Mouse (Mus musculus) testis, adult 2 months (tissue): ENCODE measurements around the gene Ccdc36. TPM values are rescaled to one million over a fixed set of nuclear protein-coding genes. Genes with fewer than 3 reads are reported as not detected.

Source experiments
- H3K27ac ChIP-seq: fragments of 200-500 bp; 2 replicates; pipeline ENCODE4 v1.5.1; 2012; ENCODE audit warnings: low read depth, low read length; ENCODE audit not compliant: control insufficient read depth, insufficient read depth
- H3K27me3 ChIP-seq: fragments of 200-500 bp; 2 replicates; pipeline ENCODE4 v1.6.1; 2012; ENCODE audit warnings: mild to moderate bottlenecking, low read length, moderate library complexity; ENCODE audit not compliant: control insufficient read depth, insufficient read depth
- H3K36me3 ChIP-seq: fragments of 200-500 bp; 2 replicates; pipeline ENCODE4 v1.6.1; 2012; ENCODE audit warnings: mild to moderate bottlenecking, low read length; ENCODE audit not compliant: control insufficient read depth, insufficient read depth
- H3K4me1 ChIP-seq: fragments of 200-500 bp; 2 replicates; pipeline ENCODE4 v1.6.1; 2012; ENCODE audit warnings: low read length; ENCODE audit not compliant: control insufficient read depth, insufficient read depth
- H3K4me3 ChIP-seq: fragments of 200-500 bp; 2 replicates; pipeline ENCODE4 v1.5.1; 2012; ENCODE audit warnings: low read depth, mild to moderate bottlenecking, low read length, moderate library complexity, mixed read lengths; ENCODE audit not compliant: control insufficient read depth
- CTCF ChIP-seq: fragments of 200-500 bp; IDR thresholded peaks from 2 replicates; pipeline ENCODE4 v1.5.1; 2012; ENCODE audit warnings: low read depth, mild to moderate bottlenecking, inconsistent platforms, low read length, moderate library complexity; ENCODE audit not compliant: control insufficient read depth, insufficient read depth, insufficient replicate concordance
- POLR2A ChIP-seq: fragments of 200-500 bp; IDR thresholded peaks from 2 replicates; pipeline ENCODE4 v1.6.1; 2012; ENCODE audit warnings: low read depth, mild to moderate bottlenecking, inconsistent platforms, low read length, moderate library complexity; ENCODE audit not compliant: control insufficient read depth
- polyA plus RNA-seq: library from polyadenylated mRNA; depleted of rRNA; stranded (reverse); fragments of >200 nt; gene quantifications from 2 replicates; pipeline ENCODE4 v1.2.3, GENCODE M21; 2012; rRNA removed

Gene Ccdc36
- polyA plus RNA-seq: 5.3 and 5.8 TPM in 2 replicates

DNA sequence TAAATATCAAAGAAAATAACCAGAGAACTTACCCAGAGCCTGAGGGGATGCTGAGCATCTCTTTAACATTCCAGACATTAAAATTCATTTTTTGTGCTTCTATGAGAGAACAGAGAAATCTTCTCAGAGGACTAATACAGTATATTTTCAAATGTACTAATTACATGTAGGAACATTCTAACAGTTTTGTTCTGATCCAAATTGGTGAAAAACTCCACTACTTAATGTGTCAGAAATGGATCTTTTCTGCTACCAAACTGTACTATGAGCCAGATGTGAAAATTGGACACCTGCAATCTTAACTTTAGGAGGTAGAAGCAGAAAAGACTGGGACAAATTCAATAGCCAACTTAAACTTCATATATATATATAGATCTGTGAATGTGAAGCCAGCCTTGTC is at the start of gene Ccdc36:
Ccdc36 (minus strand) TSS at position 101 of the 400 bp plus-strand sequence.
- Histone ChIP-seq H3K36me3 (peaks cover 1% of the 10 kb centered on the region; the same call in 1 of the 2 replicates), H3K4me3 (no peak within 1 kb of the TSS), H3K27me3 (no peaks in the 10 kb centered on the region), H3K4me1 (peaks cover 5% of the 10 kb centered on the region), H3K27ac (no peak within 1 kb of the TSS)
- TF ChIP-seq CTCF (no peak), POLR2A (no peak)

DNA sequence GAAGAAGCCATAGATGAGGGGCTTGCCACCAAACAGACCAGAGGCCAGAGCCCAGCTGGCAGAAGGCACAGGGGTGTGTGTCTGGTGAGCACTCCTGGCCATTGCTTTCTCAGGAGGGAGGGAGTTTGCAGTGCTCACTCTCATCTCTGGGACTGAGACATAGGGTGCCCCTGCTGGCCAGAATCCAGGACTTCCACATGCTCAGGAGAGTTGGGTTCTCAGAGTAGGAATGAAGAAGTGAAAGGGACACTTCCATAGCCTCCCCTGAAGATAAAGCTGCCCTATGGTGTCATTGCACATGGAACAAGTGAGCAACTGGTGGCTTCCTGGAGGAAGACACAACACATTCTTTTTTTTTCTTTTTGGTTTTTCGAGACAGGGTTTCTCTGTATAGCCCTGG is 46.2 kb upstream of the Ccdc36 start:
- Histone ChIP-seq H3K36me3 (no peaks in the 10 kb centered on the region), H3K27me3 (no peaks in the 10 kb centered on the region), H3K4me3 (no peak overlapping the region), H3K4me1 (peaks cover 14% of the 10 kb centered on the region), H3K27ac (no peak overlapping the region)
- TF ChIP-seq CTCF (no peak), POLR2A (no peak)

- Histone ChIP-seq H3K36me3 (no peaks in the 10 kb centered on the region), H3K4me3 (no peak overlapping the region), H3K27me3 (no peaks in the 10 kb centered on the region), H3K4me1 (peaks cover 4% of the 10 kb centered on the region; the same call in 1 of the 2 replicates), H3K27ac (peak overlapping the region; percentile 80)
- peak; percentile 34; the same call in 1 of the 2 replicates for TF ChIP-seq POLR2A
- TF ChIP-seq CTCF: no peak
These were observed 41.6 kb upstream of the Ccdc36 start for GRCm38 (mm10) chr9:108469845-108470244.

DNA sequence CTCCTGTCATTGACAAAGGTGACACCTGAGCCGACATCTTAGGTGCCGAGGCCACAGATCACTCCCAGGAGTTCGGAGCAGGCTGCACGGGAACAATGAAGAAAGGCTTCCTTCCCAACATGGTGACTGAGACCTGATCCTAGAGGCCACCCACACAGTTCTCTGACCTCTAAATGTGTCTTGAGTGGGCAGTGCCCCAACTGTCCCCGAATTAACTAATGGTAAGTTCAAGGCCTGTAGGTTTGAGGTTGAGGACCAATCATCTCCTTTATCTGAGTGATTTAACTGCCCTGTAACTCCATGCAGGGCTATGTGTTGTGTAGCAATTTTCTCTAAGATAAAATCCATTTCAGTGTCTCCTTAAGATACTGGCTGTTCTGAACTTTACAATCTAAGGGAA is 41.1 kb upstream of the Ccdc36 start:
- no peak overlapping the region for H3K4me3 ChIP-seq
- H3K36me3 ChIP-seq: no peaks in the 10 kb centered on the region
- no peaks in the 10 kb centered on the region for H3K27me3 ChIP-seq
- peak overlapping the region; percentile 85 for H3K27ac ChIP-seq
- TF ChIP-seq CTCF: no peak
- no peak for TF ChIP-seq POLR2A
- H3K4me1 ChIP-seq: peaks cover 4% of the 10 kb centered on the region; the same call in 1 of the 2 replicates

- TF ChIP-seq POLR2A (no peak), CTCF (no peak)
- Histone ChIP-seq H3K36me3 (no peaks in the 10 kb centered on the region), H3K4me3 (no peak overlapping the region), H3K4me1 (peaks cover 21% of the 10 kb centered on the region), H3K27ac (no peak overlapping the region), H3K27me3 (no peaks in the 10 kb centered on the region)
These were observed 37.9 kb upstream of the Ccdc36 start for GRCm38 (mm10) chr9:108466219-108466618.

GRCm38 (mm10) chr9:108463713-108464112 is 35.4 kb upstream of the Ccdc36 start:
- Histone ChIP-seq H3K4me1 (peaks cover 20% of the 10 kb centered on the region), H3K36me3 (no peaks in the 10 kb centered on the region), H3K4me3 (no peak overlapping the region)

GRCm38 (mm10) chr9:108462192-108462591 is 33.9 kb upstream of the Ccdc36 start:
- no peaks in the 10 kb centered on the region for H3K27me3 ChIP-seq
- TF ChIP-seq POLR2A (peak; percentile 59; the same call in 1 of the 2 replicates), CTCF (no peak)
- peak overlapping the region; percentile 84 for H3K27ac ChIP-seq
- no peak overlapping the region for H3K4me3 ChIP-seq
- peaks cover 20% of the 10 kb centered on the region for H3K4me1 ChIP-seq
- no peaks in the 10 kb centered on the region for H3K36me3 ChIP-seq

More at GRCm38 (mm10) chr9:108463713-108464112, 35.4 kb upstream of the Ccdc36 start:
- peak overlapping the region; percentile 23; the same call in 1 of the 2 replicates for H3K27ac ChIP-seq
- H3K27me3 ChIP-seq: no peaks in the 10 kb centered on the region
- no peak for TF ChIP-seq CTCF
- no peak for TF ChIP-seq POLR2A

- Histone ChIP-seq H3K27ac (peak overlapping the region; percentile 84), H3K36me3 (no peaks in the 10 kb centered on the region), H3K4me3 (peak overlapping the region; percentile 90), H3K4me1 (peaks cover 20% of the 10 kb centered on the region), H3K27me3 (no peaks in the 10 kb centered on the region)
- TF ChIP-seq POLR2A (no peak), CTCF (no peak)
These were observed 33.4 kb upstream of the Ccdc36 start for GRCm38 (mm10) chr9:108461675-108462074.
